Mouse (Mus musculus) small intestine, adult 2 months (tissue): ENCODE data around the gene Gm5930.
"Not testable (repeated sequence)": the region's sequence is repeated elsewhere in the genome, so short reads cannot be mapped to it uniquely, and the experiment has no call there.

Experiments
- CTCF ChIP-seq: fragments of 200-500 bp; IDR thresholded peaks from 2 replicates; pipeline ENCODE4 v1.5.1; 2012; ENCODE audit warnings: low read depth, mild to moderate bottlenecking, control low read depth, inconsistent platforms, low read length, moderate library complexity, mixed read lengths; ENCODE audit not compliant: insufficient replicate concordance, insufficient read length; ENCODE audit errors: extremely low read depth
- POLR2A ChIP-seq: fragments of 200-500 bp; IDR thresholded peaks from 2 replicates; pipeline ENCODE4 v1.6.1; 2012; ENCODE audit warnings: low read depth, mild to moderate bottlenecking, control low read depth, inconsistent platforms, low read length, moderate library complexity

- TF ChIP-seq CTCF, POLR2A: not testable (repeated sequence)
These were observed 53.1 kb downstream of the Gm5930 start, which contains the start of gene Gm8220 for GRCm38 (mm10) chr14:44285280-44285679.
